Mouse (Mus musculus): ENCODE measurements around the gene Polr3gl. TPM values are rescaled to one million over a fixed set of nuclear protein-coding genes. Genes with fewer than 3 reads are reported as not detected.
A peak's percentile ranks its signal among the peaks of the same experiment; 100 is the strongest.

The Polr3gl gene
- total and polyA plus RNA-seq, 2 experiments from 2014 or later, result 10.3 to 37.1 TPM

- H3K9ac ChIP-seq (replicated peaks; ENCODE audit: low read depth, low read length), result no peak overlapping the region
- no peaks in the 10 kb centered on the region for H3K36me3 ChIP-seq (replicated peaks; ENCODE audit: control insufficient read depth, insufficient read depth, low read length)
- H3K27me3 ChIP-seq (ENCODE audit: control insufficient read depth, insufficient read depth, low read length), result no peaks in the 10 kb centered on the region
- no peak overlapping the region for H3K27ac ChIP-seq (ENCODE audit: low read depth)
- no peaks in the 10 kb centered on the region for H3K9me3 ChIP-seq (replicated peaks; ENCODE audit: control insufficient read depth, low read length)
- no peak overlapping the region for H3K4me2 ChIP-seq (ENCODE audit: low read depth, low read length)
- ATAC-seq (ENCODE audit: insufficient read depth, low read depth) (no peak), DNase-seq (ENCODE audit: low spot score) (no peak)
- WGBS, result 24% methylated on average over 14 of the region's 14 CpGs
- H3K4me1 ChIP-seq (ENCODE audit: control insufficient read depth, insufficient read depth), result no peaks in the 10 kb centered on the region
- TF ChIP-seq CTCF (IDR thresholded peaks at IDR 0.05; ENCODE audit: low read depth) (peak; percentile 56), EP300 (IDR thresholded peaks at IDR 0.05; ENCODE audit: low read depth) (no peak)
- H3K4me3 ChIP-seq (ENCODE audit: low read depth, low read length), result no peak overlapping the region
Observed at GRCm38 (mm10) chr3:96541328-96542078, 52.5 kb downstream of the Polr3gl start.

- WGBS, result 49% methylated on average over 6 of the region's 6 CpGs
- H3K36me3 ChIP-seq (replicated peaks; ENCODE audit: control insufficient read depth, insufficient read depth, low read length), result no peaks in the 10 kb centered on the region
- ATAC-seq (ENCODE audit: insufficient read depth, low read depth) (no peak), DNase-seq (ENCODE audit: low spot score) (no peak)
- no peaks in the 10 kb centered on the region for H3K27me3 ChIP-seq (ENCODE audit: control insufficient read depth, insufficient read depth, low read length)
- H3K27ac ChIP-seq (ENCODE audit: low read depth), result no peak overlapping the region
- TF ChIP-seq EP300 (IDR thresholded peaks at IDR 0.05; ENCODE audit: low read depth), result no peak
- no peak for TF ChIP-seq CTCF (IDR thresholded peaks at IDR 0.05; ENCODE audit: low read depth)
- no peaks in the 10 kb centered on the region for H3K4me1 ChIP-seq (ENCODE audit: control insufficient read depth, insufficient read depth)
- H3K4me2 ChIP-seq (ENCODE audit: low read depth, low read length), result no peak overlapping the region
- no peak overlapping the region for H3K9ac ChIP-seq (replicated peaks; ENCODE audit: low read depth, low read length)
- H3K9me3 ChIP-seq (replicated peaks; ENCODE audit: control insufficient read depth, low read length), result no peaks in the 10 kb centered on the region
- H3K4me3 ChIP-seq (ENCODE audit: low read depth, low read length), result no peak overlapping the region
Observed at GRCm38 (mm10) chr3:96540740-96541139, 53.2 kb downstream of the Polr3gl start.

GRCm38 (mm10) chr3:96539316-96539715 lies 54.7 kb downstream of the Polr3gl start:
- Histone ChIP-seq H3K27ac (ENCODE audit: low read depth) (no peak overlapping the region), H3K4me3 (ENCODE audit: low read depth, low read length) (no peak overlapping the region), H3K9me3 (replicated peaks; ENCODE audit: control insufficient read depth, low read length) (no peaks in the 10 kb centered on the region), H3K9ac (replicated peaks; ENCODE audit: low read depth, low read length) (no peak overlapping the region), H3K27me3 (ENCODE audit: control insufficient read depth, insufficient read depth, low read length) (no peaks in the 10 kb centered on the region), H3K4me2 (ENCODE audit: low read depth, low read length) (no peak overlapping the region), H3K36me3 (replicated peaks; ENCODE audit: control insufficient read depth, insufficient read depth, low read length) (no peaks in the 10 kb centered on the region), H3K4me1 (ENCODE audit: control insufficient read depth, insufficient read depth) (no peaks in the 10 kb centered on the region)
- no peak for TF ChIP-seq CTCF (IDR thresholded peaks at IDR 0.05; ENCODE audit: low read depth)
- TF ChIP-seq EP300 (IDR thresholded peaks at IDR 0.05; ENCODE audit: low read depth), result no peak
- 75% methylated on average over 2 of the region's 2 CpGs for WGBS
- ATAC-seq (ENCODE audit: insufficient read depth, low read depth) (no peak), DNase-seq (ENCODE audit: low spot score) (no peak)

- Histone ChIP-seq H3K36me3 (replicated peaks; ENCODE audit: control insufficient read depth, insufficient read depth, low read length) (0 out of 2 replicates have a peak, but pooled peaks cover 2% of the 10 kb centered on the region), H3K9ac (replicated peaks; ENCODE audit: low read depth, low read length) (no peak overlapping the region), H3K4me3 (ENCODE audit: low read depth, low read length) (no peak overlapping the region), H3K4me2 (ENCODE audit: low read depth, low read length) (no peak overlapping the region), H3K27ac (ENCODE audit: low read depth) (no peak overlapping the region), H3K27me3 (ENCODE audit: control insufficient read depth, insufficient read depth, low read length) (no peaks in the 10 kb centered on the region), H3K9me3 (replicated peaks; ENCODE audit: control insufficient read depth, low read length) (no peaks in the 10 kb centered on the region), H3K4me1 (ENCODE audit: control insufficient read depth, insufficient read depth) (no peaks in the 10 kb centered on the region)
- no peak for ATAC-seq (ENCODE audit: insufficient read depth, low read depth)
- WGBS, result 51% methylated on average over 2 of the region's 2 CpGs
- no peak for DNase-seq (ENCODE audit: low spot score)
- no peak for TF ChIP-seq EP300 (IDR thresholded peaks at IDR 0.05; ENCODE audit: low read depth)
- no peak for TF ChIP-seq CTCF (IDR thresholded peaks at IDR 0.05; ENCODE audit: low read depth)
Observed at GRCm38 (mm10) chr3:96534300-96534699, 59.7 kb downstream of the Polr3gl start.

- H3K9me3 ChIP-seq (replicated peaks; ENCODE audit: control insufficient read depth, low read length), result no peaks in the 10 kb centered on the region
- H3K4me2 ChIP-seq (ENCODE audit: low read depth, low read length), result no peak overlapping the region
- ATAC-seq (ENCODE audit: insufficient read depth, low read depth), result no peak
- TF ChIP-seq CTCF (IDR thresholded peaks at IDR 0.05; ENCODE audit: low read depth) (peak; percentile 31), EP300 (IDR thresholded peaks at IDR 0.05; ENCODE audit: low read depth) (no peak)
- peaks cover 10% of the 10 kb centered on the region; the same call in 1 of the 2 replicates for H3K27me3 ChIP-seq (ENCODE audit: control insufficient read depth, insufficient read depth, low read length)
- H3K4me1 ChIP-seq (ENCODE audit: control insufficient read depth, insufficient read depth), result peaks cover 4% of the 10 kb centered on the region; the same call in 1 of the 2 replicates
- H3K4me3 ChIP-seq (ENCODE audit: low read depth, low read length), result no peak overlapping the region
- DNase-seq (ENCODE audit: low spot score), result no peak
- no peak overlapping the region for H3K27ac ChIP-seq (ENCODE audit: low read depth)
- H3K36me3 ChIP-seq (replicated peaks; ENCODE audit: control insufficient read depth, insufficient read depth, low read length), result peaks cover 12% of the 10 kb centered on the region; the same call in 1 of the 2 replicates
- no peak overlapping the region for H3K9ac ChIP-seq (replicated peaks; ENCODE audit: low read depth, low read length)
- 36% methylated on average over 7 of the region's 7 CpGs for WGBS
Observed at GRCm38 (mm10) chr3:96532050-96532449, 61.9 kb downstream of the Polr3gl start.
